Mouse (Mus musculus): ENCODE data around the gene Chmp3.

The Chmp3 gene

DNA sequence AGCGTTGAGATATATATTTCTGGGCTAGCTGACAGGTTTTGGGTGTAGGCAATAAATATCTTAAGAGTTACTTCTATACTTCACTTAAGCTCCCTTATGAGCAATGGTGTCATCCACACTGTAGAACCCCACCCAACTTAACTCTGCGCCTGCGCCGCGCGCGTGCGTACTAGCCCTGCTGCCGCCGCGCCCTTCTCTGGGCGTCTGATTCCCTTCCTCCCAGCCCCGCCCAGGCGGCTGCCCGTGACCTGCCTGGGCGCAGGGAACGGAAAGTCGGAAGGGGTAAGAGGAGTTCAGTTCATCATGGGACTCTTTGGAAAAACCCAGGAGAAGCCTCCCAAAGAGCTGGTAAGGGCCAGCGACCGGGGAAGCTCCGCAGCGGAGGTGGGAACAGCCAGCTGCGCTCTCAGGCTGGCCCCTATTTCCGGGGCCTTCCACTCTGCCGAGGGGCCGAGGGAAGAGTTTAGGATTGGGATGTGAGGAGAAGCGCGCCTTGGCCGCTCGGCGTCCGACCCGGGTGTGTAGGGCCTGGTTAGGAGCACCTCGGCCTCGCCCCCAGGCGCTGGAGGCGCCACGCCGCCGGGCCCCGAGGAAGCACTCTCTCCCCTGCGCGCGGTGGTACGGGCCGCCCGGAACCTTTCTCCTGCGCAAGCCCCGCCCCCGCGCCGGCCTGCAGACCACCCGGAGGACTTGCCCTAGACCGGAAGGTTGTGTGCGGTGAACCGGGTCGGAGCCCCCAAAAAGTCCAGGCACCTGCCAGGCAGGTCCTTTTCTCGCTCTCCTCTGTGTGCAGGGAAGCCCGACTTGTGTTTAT is at the start of gene Chmp3:
TSS of gene Chmp3 (plus strand) at position 112 of the 814 bp plus-strand sequence.
- DNase-seq: peak; percentile 97

DNA sequence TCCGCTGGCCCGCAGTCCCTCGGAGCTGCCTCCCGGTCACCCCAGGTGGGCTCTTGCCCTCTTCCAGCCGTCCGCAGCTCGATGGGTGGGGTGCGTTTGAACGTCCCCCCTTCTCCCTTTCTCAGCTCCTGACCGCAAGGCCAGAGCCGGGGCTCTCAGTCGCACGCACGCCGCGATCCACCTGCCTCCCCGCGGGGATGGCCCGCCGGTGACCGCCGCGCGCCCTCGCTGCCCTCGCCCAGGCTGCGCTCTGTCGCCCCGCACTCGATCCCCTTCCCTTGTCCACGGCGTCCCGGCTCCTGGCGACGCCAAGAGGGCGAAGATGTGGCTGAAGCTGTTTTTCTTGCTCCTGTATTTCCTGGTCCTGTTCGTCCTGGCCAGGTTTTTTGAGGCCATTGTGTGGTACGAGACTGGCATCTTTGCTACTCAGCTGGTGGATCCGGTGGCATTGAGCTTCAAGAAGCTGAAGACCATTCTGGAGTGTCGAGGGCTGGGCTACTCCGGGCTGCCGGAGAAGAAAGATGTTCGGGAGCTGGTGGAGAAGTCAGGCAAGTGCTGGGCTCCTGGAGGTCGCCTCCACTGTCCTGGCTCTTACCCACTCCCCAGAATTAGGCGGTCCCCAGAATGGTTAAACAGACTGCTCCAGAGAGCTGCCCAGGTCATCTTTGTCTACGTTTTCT is 49.1 kb upstream of the Chmp3 start:
- DNase-seq: peak; percentile 60

DNA sequence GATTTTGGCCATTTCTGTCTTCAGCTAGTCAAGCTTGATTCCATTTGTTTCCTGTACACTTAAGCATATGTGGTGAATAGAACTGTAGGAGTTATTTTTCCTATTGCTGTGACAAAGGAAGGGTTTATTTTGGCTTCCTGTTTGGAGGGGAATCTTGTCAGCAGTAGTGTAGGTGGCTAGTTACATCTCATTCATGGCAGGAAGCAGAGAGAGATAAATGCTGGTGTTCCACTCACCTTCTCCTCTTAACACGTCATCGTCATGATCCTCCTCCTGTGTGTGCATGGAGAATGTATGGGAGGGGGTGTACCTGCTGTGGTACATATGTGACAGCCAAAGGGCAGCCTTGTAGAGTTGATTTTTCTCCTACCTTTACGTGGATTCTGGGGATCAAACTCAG is 43.0 kb upstream of the Chmp3 start:
- no peak for DNase-seq

DNA sequence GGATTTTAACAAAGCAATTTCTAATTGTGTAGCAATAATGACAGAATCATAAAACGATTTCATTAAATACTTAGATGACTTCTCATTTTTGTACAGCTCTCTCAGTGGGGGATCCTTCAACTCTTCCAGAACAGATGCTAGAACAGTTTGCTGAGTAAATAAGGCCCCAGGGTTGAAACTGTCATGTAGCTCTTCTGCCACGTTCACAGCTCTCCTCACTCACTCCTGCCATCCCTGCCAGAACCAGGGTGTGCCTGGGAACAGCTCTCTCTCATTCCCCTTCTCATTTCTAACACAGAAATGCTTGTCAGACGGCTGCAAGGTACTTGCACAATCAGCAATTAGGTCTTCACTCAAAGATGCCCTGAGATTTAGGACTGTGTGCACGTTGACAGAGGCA is 40.6 kb upstream of the Chmp3 start:
- DNase-seq: no peak

DNA sequence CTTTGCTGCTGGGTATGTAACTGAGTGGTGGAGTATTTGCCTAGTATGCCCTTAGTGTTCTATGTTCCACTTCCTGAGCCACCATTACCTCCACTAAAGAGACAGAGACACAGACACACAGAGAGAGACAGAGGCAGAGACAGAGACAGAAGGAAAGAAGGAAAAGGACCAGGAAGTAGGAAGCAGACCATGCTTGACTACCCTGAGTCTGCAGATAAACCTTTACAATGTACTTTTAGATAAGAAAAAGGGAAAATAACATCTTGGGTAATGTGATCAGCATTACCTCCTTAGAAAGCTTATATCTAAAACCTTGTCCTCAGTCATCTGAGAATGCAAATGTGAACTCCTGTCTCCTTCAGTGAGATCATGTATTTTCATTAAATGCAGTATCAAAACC is 39.9 kb upstream of the Chmp3 start:
- DNase-seq: no peak

DNA sequence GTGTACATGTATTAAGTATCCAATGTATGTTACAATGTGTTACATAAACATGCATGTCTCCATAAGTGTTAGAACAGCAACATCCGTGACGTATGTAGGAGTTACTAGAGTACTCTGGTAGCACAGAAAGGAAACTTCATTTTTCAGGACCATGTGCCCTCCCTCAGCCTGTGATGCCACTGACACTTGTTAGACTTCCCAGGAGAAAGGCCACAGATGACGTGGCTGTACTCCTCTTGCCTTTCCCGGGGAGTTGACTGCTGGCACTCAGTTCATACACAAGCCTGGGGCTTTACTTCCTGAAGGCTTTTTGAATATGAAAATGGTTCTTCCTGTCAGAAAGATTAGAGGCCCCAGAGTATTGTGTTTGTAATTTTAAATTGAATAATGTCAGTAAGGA is 39.5 kb upstream of the Chmp3 start:
- DNase-seq: no peak

DNA sequence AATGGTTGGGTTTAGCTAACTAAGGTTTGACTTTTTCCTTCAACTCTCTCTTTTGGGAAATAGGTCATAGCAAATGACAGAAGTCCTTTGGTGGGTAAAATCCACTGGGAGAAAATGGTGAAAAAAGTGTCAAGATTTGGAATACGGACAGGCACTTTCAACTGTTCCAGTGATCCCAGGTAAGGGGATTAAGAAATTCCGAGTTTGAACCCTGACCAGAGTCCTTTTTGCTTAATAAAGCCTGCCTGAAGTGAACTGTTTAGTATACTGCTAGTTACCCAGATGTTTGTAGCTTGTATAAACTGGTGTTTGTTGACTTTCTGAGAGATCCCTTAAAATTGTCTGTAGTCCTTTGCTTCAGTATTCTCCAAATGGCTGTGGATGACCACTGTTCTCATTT is 37.9 kb upstream of the Chmp3 start:
- no peak for DNase-seq

DNA sequence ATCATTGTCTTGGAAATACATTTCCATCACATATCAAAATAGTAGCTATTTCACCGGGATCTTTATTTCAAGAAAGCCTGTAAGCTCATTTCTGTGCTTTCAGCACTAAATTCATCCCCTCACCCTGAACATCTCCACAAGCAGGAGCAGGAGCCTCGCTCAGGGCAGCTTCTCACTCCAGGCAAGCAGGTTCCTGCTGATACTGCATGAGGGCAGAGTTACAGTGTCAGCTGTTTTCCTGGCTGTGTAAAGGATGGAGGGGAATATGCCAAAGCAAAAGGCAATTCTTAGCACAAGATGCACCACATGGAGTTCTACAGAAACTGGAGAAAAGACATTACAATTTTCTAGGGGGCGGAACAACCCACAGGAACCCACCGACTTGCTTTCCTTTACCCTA is 24.1 kb upstream of the Chmp3 start:
- DNase-seq: no peak

DNA sequence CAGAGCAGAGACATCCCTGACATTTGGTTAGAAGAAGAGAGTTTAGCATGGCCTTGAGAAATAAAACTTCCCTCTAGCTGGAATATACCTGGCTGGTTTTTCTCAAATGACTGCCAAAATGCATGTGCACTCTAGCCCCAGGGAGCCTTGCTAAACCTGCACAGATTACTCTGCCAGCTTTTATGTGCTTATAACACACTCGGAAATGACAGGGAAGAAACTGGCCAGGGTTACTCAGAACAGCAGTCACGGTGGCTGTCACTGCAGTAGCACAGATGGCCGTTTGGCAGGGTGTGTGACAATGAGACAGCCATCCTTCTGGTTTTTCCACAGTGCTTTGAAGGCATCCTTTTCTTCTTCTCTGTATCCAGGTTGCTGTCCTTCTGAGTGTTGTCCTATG is 18.0 kb upstream of the Chmp3 start:
- DNase-seq: no peak

DNA sequence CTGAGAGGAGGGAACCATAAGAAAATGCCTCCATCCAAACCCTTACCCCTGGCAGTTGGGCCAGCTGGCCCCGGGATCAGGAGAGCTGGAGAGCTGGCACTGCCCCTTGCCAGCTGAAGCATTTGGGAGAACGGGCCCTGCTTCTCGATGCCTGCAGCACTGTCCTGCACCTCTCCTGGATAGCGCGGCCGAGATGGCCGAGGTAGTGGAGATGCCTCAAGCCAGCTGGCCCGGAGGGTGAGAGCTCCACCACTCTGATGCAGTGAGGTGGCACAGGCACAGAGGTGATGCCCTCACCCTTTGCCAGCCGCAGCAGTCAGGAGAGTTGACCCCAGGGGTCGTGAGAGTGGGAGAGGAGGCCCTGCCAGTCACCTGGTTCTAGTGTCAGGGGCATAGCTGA is 16.5 kb upstream of the Chmp3 start:
- no peak for DNase-seq

DNA sequence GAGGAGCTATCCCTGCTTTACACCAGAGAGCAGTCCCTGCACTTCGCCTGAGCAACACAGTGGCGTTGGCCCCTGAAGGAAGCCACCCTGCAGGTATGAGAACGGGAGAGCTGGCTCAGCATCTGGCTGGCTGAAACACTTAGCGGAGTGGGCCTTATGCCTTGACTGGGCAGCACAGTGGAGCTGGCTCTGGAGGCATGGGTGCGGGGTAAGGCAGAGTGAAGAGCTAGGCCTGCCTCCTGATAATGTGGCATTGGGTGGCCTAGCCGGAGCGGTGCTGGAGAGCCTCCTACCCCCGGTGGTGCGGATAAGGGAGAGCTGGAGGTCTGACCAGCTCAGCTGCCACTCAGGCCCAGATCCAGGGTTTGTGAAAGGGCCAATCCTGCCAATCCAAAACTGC is 15.8 kb upstream of the Chmp3 start:
- no peak for DNase-seq

DNA sequence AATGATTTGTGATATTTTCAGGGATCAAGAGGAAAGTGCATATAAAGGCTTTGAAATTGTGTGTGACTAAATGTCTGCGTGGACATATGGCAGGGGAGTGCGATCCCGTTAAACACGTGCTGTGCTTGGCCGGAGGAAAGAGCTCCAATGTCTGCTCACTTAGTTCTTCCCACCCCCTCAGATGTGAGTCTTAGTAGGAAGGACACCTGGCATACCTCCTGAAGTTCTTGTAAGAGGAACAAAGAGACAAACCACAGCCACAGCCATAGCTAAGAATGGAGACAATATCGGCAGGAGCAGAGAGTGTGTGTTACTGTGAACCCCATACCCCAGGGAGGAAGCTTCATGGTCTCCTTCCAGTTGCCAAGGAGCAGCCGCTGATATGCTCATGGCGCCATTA is 13.4 kb upstream of the Chmp3 start:
- no peak for DNase-seq

DNA sequence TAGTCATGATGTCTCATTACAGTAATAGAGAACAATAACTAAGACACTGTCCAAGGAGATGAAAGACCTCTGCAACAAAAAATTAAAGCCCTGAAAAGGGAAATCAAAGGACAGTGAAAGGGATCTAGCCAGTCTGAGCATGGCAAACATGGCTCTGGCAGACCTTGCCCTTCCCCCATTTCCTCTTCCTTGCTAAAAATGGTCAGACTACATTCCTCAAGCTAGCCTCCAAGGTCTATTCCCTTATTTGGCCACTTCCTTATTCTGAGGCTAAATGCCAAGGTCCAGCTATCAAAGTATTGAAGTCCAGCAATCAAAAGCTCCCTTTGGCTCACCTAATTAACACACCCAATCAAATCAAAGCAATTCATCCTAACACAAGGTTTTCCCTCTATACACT is 6.3 kb upstream of the Chmp3 start:
- DNase-seq: no peak

DNA sequence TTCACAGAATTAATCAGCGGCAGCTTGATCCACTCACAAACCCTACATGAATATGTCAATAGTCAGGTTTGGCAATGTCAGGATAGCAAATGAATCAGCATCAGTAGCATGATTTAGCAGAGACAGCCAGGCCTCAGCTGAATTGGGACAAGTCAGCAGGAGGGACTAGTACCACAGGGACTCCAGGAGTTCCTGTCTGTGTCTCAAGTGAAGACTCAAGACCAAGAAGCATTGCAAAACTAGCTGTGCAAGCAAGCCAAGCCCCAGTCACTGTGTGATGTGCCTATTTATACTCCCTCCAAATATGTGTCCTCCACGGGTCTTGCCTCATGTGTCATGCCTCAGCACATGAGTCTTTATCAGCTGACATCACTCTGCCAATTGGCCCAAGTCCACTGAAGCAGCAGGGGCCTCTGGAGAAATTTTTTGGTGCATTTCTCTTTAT is 11.9 kb downstream of the Chmp3 start:
- DNase-seq: no peak

DNA sequence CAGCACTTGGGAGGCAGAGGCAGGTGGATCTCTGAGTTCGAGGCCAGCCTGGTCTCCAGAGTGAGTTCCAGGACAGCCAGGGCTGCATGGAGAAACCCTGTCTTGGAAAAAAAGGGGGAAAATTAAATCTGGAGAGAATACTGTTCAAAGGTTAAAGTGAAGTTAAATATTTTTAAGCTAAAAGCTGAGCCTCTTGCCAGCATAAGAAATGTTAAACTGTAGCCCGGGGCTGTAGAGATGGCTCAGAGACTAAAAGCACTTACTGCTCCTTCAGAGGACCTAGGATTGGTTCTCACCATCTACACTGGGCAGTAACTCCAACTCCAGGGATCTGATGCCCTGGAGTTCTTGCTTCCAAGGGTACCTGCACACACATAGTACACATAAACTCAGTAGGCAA is 13.2 kb downstream of the Chmp3 start:
- no peak for DNase-seq

DNA sequence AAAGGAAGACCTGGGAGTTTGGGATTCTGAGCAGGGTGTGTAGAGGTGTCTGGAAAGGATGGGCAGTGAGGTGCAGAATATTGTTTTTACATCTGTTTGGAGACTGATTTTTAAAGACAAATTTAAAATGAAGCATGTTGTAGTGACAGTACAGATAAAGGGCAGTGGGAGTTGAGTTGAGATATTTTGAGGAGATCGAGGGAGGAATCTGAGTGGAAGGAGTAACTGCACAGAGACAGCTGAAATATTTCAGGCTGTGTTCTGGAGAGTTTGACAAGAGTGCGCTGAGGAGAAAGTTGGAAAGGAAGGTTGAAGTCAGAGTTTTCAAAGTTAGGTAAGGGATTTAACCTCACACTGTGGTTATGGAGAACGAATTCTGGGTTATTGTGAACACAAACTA is 25.0 kb downstream of the Chmp3 start:
- no peak for DNase-seq

DNA sequence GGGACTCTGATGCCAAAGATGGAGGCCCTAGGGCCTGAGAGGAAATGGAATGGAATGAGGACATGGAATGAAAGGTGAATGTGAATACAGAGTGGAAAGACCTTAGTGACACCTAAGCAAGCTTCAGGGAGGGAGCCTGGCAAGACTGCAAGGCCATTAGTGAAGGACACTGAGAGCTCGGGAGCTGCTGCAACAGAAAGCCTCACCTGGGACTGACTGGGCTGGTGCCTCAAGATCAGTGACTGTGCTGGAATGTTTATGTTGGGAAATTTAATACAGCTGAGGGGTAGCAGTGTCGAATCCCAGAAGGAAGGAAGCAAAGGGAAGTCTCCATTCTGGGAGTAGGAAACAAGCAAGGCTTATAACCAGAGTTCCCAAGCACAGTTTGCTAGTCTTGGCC is 25.4 kb downstream of the Chmp3 start:
- DNase-seq: no peak

DNA sequence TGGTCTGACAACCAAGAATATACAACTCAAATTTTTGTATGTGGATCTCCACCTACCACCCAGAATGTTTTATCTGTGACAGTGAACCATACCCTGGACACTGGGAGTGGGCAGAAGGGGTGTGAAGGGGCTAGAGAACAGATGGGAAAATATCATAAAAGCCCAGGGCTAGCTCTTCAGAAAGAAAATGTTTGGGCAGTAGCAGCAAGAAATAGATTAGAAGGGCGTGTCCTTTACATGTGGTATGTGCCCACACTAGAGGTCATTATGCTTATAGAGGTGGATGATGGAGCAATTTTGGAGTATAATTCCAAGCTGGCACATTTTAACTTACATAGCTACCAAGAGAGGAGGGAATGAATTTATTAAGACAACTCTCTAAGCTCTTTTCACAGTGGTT is 31.8 kb downstream of the Chmp3 start:
- no peak for DNase-seq

DNA sequence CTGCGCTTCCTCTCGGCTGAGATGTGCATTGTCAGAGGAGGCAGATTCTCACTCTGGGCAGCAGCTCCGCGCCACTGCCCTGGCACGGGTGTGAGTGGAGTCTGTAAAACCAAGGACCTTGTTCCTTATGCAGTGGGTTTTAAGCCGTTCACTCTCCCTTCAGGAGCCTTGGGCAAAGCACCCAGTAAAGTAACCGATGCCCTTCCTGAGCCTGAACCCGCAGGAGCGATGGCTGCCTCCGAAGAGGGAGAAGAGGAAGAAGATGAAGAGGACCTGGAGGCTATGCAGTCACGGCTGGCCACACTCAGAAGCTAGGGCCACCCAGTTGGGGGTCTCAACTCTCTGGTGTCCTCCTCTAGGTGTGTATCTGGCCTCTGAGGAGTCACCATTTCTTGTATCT is 35.9 kb downstream of the Chmp3 start:
- DNase-seq: no peak

DNA sequence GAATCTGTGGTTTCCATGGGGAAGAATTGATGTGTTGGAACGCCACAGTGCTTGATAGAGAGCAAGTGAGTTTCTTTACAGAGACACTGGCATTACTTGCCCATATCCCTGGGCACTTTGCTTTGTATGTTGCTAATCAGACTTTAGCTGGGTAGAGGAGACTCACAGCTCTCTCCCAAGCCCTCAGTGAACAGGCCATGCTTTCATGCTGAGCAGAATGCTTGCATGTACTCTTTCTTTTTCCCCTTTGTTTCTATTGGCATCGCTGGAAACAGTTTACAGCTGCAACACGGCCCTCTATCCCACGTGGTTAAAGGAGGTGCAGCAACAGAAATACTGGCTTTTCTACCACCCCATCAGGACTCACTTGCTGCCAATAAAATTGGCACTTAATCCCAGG is 39.6 kb downstream of the Chmp3 start:
- DNase-seq: no peak

DNA sequence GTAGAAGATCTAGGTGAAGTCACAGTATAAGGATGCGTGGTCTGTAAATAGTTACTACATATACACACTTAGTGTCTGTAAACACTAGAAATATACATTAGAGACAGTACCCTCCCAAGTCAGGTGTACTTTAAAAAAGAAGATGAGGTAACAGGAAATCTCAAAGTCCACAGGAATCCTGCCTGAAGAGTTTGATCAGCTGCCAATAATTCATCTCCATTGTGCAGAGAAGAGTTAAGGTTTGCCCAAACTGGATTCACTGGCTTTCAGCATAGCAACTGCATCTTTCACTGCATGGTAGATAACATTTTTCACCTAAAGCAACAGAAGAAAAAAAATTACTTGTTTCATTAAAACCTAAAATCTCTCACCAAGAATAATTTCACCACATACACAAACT is 45.8 kb downstream of the Chmp3 start:
- DNase-seq: no peak

DNA sequence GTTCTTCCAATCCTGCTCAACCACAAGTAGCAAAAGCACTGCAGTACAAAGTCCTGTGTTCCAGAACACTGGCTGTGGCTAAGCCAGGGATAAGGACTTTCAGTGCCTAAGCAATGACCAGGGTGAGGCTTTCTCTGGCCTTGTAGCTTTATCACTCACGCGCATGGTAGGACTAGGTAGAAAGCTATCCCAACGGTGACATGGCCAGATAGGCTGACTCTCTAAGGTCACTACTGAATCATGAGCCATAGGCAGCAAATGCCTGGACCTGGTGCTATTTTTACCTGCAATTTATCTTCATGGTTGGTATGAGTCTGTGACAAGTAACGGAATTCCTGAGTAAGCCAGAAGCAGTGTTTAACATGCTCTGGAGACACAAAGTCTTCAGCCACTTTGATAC is 46.6 kb downstream of the Chmp3 start:
- no peak for DNase-seq

DNA sequence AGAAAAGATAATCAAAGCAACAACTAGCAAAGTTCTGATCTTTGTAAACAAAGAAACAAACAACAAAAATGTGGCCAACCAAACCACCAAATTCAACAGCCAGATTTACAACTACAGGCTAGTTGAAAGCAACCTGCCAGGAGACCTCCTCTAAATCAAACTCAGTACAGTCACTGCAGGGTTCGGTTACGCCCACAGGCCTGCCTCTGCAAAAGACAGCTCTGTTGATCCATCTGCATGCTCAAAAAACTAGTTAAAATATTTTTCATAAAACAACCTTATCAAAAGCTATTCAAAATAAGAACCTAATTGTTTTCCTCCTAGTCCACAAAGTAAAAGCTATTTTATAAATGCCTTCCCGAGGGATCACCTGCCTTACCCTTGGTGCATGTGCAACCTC is 64.2 kb downstream of the Chmp3 start:
- no peak for DNase-seq

DNA sequence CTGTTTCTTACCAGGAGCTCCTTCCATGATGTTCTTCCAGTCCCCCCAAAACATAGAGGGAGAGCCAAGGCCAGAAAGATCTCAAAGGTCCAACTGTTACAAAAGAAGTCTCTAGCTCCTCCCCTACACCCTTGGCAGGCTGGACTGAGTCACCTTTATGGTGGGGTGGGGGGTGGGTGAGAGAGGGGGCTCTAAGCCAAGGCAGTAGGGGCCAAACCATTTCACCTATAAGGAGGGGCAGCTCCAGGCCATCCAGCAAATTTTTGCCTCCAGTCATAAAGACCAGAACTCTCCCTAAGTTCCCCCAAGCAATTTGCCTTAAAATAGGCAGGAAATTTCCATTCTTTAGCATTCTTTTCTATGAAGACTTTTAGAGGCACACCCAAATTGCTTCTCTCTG is 65.4 kb downstream of the Chmp3 start:
- no peak for DNase-seq

DNA sequence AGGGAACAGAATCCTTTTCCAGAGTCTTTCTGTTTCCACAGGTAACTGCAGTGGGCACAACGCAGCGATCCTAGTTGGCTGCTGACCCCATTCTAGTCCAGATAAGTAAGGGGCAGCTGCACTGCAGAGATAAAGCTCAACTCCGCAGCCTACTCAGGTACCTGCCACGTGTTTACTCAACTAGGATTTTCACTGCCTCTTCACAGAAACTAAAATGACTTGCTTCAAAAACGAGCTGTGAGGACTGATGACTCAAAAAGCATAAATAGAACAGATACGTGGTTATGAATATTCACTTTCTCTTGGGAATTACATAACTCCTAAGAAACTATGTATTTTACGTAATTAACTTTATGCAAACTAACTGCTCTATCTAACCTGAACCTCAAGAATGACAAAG is 66.4 kb downstream of the Chmp3 start:
- DNase-seq: no peak
